Mouse (Mus musculus) testis, postnatal 14 days (tissue): Measurements from ENCODE around the gene Hbb-y.
A peak's percentile ranks its signal among the peaks of the same experiment; 100 is the strongest.
"Not testable (repeated sequence)": the region's sequence is repeated elsewhere in the genome, so short reads cannot be mapped to it uniquely, and the experiment has no call there.

ENCODE experiments used
- DNase-seq: peaks from one replicate; pipeline ENCODE4 v3.0.0; 2021; ENCODE audit warnings: low spot score

Hbb-y gene

DNA sequence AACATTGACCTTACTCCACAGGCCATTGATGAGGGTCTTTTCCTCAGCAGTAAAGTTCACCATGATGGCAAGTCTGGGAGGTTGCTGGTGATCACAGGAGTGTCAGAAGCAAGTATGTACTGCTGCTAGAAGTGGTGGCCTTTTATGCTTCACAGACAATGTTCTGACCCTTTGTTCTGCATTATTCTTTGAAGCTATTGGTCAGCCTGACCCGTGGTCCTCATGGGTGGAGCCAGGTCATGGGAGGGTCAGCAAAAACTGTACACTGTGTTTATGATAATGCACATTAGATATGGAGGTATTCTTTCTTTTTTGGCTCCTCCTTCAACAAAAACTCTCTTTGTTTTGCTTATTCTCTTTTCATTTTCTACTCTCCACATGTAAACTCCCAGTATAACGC is at the start of gene Hbb-y:
Hbb-y (minus strand) TSS at position 127 of the 400 bp plus-strand sequence.
- DNase-seq: no peak

- DNase-seq: no peak
These were observed 41.4 kb upstream of the Hbb-y start, which contains the start of gene Olfr64 for GRCm38 (mm10) chr7:103894385-103894784. Olfr64 (minus strand) TSS chr7:103894485.

DNA sequence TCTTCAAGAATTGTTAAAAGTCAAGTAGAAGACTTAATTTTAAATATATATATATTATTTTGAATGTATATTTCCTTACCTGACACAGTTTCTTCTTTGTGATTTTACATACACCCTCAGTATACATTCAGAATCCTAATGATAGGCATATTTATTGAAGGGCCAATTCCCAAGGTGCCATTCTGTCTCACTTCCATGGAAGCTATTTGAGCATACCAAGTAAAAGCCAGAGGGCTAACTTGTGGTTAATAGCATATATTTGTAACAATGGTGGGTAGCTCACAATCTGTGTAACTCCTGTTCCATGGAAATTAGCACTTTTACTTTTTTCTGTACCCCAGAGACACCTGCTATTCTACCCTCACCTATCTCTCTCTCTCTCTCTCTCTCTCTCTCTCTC is 33.1 kb upstream of the Hbb-y start, which contains the start of gene Olfr66:
Olfr66 (minus strand) TSS at position 101 of the 400 bp plus-strand sequence.
- DNase-seq: no peak

DNA sequence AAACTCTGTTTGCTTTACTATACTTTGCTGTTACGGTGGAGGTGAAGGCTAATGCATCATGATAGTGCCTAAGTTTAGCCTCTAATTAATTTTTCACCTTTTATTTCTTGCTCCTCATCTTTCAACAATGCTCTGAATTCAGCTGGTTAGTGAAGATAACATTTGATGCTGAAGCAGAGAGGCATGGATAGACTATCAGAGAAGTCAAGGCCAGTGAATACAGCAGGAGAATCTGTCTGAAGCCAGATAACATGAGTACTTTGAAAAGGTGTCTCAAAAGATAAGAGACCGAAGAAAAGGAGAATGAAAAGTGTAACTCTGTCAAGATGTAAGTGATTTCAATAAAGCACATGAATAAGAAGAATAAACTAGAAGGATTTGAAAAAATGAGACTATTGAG is 24.1 kb upstream of the Hbb-y start:
- no peak for DNase-seq

GRCm38 (mm10) chr7:103874451-103874850 is 21.4 kb upstream of the Hbb-y start:
- no peak for DNase-seq

- DNase-seq: no peak
These were observed 20.0 kb upstream of the Hbb-y start for GRCm38 (mm10) chr7:103873064-103873463.

- no peak for DNase-seq
These were observed 17.7 kb upstream of the Hbb-y start for GRCm38 (mm10) chr7:103870667-103871066.

DNA sequence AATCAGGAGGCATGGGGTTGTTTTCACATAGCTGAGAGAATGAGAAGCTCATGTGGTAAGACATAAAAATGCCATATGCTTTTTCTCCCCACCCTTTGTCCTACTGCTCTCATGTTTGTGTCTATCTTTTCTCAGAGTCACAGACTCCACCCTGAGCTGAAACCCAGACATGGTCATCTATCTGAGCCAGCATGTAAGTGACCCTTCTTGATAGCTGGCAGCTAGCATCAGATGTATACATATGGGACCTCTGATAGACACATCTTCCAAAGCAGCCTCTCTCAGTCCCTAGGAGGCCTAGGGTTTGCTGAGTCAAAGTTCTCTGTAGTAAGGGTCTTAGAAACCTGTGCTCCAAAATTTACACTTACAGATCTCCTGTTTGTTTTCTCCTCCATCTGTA is 12.7 kb upstream of the Hbb-y start:
- DNase-seq: no peak

- no peak for DNase-seq
These were observed 8.5 kb upstream of the Hbb-y start for GRCm38 (mm10) chr7:103861531-103861930.

- DNase-seq: peak; percentile 5
These were observed 7.8 kb upstream of the Hbb-y start for GRCm38 (mm10) chr7:103860855-103861254.

DNA sequence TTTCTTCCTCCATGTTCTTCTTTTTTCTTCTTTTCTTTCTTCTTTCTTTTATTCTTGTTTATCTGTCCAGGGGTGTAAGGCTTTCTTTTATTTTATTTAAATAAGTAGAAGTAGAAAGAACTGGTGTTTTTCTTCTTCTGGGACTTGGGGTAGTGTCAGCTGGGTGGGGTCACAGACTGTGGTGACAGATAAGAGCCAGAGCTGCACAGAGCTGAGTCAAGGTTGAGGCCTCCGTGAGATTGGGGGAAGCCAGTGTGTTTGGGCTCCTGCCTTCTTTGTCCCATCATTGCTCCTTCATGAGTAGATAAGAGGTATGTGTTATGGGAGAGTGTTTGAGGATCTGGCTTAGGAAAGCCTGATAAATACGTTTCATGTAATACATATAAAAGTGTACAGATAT is 6.1 kb upstream of the Hbb-y start:
- DNase-seq: no peak

DNA sequence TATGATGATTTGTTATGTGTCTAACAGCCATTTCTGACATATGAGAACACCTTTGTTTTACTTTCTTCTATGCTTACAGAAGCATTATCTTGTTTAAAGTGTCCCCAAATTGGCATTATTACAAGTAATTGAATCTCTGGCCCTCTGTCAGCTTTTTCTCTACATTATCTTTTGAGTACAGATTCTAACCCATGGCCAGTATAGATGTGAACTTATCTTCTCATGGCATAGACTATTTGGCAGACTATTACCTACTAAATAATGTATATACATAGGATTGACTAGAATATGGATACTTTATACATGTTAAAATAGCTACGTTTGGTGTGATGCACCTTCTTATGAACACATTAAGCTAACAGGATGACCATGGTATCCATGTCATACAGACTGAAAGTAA is 1.7 kb upstream of the Hbb-y start:
- DNase-seq: no peak

- DNase-seq: no peak
These were observed 8.3 kb downstream of the Hbb-y start for GRCm38 (mm10) chr7:103844525-103845325.

DNA sequence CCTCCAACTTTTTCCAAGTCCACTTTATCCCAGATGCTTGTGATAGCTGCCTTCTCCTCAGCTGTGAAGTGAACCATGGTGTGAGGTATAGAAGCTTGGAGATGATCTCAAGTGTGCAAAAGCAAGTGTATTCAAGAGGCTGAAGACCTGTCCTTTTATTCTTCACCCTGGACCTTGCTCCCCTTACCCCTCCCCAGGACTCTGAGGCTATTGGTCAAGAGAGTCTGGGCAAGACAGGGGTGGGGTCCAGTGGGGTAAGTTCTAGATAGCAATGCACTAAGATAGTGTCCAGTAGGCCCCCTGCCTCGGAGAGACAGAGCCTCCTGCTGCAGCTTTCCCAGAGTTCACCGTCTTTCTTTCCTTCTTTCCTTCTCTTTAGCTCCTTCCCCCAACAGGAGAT is 10.0 kb downstream of the Hbb-y start, which contains the start of gene Hbb-bh1:
Hbb-bh1 (minus strand) TSS at position 131 of the 400 bp plus-strand sequence.
- DNase-seq: no peak

DNA sequence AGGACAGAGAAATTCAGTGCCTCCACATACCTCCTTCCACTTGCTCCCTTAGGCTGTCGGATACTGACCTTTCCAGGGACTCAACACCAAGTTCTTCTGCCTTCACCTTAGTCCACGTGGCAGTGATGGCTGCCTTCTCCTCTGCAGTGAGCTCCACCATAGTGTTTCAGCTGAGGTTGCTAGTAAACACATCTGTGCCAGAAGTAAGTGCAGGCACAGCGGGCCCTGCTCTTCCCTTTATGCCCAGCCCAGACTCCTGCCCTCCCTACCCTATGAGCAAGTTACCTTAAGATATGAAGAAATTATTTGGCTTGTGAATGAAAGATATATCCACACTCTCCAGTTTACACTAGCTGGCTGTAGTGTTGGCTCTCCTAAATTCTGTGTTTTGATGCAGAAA is 12.7 kb downstream of the Hbb-y start, which contains the start of gene Hbb-bh2:
Hbb-bh2 (minus strand) TSS at position 253 of the 400 bp plus-strand sequence.
- DNase-seq: no peak

DNA sequence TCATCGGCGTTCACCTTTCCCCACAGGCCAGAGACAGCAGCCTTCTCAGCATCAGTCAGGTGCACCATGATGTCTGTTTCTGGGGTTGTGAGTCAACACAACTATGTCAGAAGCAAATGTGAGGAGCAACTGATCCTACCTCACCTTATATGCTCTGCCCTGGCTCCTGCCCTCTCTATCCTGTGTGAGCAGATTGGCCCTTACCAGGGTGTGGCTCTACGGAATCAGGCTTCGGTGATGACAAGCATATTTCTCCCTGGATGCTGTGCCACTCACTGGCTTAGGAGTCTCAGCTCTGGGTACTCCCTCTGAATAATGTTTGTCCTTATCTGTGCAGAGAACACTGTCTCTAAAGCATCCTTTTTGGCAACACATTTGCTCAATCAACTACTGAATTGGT is 25.2 kb downstream of the Hbb-y start, which contains the start of gene Hbb-bs:
Hbb-bs (minus strand) TSS at position 289 of the 400 bp plus-strand sequence.
- DNase-seq: no peak

- DNase-seq: not testable (repeated sequence)
These were observed 25.9 kb downstream of the Hbb-y start for GRCm38 (mm10) chr7:103827139-103827538.

DNA sequence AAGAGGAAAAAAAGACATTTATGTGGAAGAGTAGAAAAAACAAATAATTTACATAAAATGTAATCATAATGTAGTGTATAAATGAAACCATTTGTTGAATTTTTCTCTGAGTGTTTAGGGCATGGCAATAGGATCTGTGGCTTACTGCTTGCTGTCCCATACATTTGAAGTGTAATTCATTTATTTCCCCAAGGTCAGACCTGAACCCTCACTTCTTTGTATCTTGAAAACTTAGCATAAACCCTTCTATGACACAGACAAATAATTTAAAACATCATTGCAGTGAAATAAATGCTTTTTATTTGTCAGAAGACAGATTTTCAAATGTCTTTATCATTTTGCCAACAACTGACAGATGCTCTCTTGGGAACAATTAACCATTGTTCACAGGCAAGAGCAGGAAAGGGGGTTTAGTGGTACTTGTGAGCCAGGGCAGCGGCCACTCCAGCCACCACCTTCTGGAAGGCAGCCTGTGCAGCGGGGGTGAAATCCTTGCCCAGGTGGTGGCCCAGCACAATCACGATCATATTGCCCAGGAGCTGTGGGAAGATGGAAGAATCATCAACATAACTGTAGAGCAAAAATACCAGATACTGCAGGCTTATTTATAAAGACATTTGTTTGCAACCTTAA is 26.6 kb downstream of the Hbb-y start:
- no peak for DNase-seq

DNA sequence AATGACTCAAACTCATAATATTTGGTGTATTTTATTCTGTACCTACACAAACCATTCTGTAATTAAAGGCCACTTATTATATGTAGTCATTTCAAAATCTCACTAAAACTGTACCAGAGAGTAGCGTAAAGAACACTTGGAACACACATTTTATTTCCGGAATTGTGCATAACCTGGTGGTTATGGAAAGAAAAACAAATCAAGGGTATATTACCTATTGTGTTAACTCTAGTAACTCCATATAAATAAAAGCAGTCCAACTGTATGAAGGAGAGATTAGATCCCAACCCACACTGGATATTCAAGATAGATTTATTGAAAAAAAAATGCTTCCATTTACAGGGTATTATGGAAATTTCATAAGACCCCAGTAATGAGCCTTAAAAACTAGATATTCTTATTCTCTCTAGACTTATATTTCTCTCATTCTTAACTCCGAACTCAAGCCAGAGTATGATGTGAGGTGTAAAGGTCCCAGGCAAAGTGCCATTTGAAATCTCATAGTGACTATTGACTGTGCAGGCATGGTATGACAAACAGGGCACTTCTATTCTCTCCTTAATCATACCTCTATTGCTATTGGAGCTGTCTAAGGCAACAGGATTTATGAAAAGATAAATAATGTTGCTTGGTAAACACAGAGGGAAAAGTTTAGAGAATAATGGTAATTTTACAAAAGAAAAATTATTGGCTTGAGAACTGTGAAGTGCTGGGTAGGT is 27.3 kb downstream of the Hbb-y start:
- no peak for DNase-seq

DNA sequence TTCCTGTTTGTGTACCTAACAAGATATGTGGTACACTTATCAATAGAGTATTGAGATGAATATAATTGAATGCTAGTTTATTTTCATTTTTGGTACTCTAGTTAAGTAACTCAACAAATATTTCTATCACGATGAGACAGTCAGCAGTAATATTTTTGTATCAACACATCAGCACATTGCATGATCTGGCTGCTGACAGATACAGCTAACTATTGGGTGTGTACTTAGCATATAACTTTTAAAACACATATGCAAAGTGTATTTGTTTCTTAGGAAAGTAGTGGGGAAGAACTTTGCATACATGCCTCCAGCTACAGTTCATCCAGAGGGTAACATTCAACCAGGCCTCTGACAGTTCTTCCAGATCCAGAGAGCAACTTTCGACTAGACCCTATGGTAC is 28.4 kb downstream of the Hbb-y start:
- no peak for DNase-seq

DNA sequence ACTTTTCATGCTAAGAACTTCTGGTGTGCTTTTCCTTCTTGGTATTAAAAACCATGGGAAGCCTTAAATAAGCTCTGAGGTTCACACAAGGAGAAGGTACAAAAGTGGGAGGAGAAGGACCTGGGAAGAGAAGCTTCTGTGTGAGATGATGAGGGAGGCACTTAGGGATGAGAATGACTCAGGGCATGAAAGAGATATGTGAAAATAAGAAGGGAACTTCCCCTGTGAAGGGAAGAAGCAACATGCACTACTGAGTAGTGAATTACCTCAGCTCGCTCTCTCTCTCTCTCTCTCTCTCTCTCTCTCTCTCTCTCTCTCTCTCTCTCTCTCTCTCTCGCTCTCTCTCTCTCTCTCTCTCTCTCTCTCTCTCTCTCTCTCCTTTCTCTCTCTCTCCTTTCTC is 37.9 kb downstream of the Hbb-y start:
- not testable (repeated sequence) for DNase-seq

GRCm38 (mm10) chr7:103813766-103814165 is 39.2 kb downstream of the Hbb-y start, which contains the start of gene Hbb-bt:
Hbb-bt (minus strand) TSS chr7:103813996.
- no peak for DNase-seq
